Mouse (Mus musculus): ENCODE data around the gene Tmem262. TPM values are rescaled to one million over a fixed set of nuclear protein-coding genes. Genes with fewer than 3 reads are reported as not detected.

Tmem262 gene
- polyA plus RNA-seq, 1 experiment from 2014 or later = not detected

Small RNA genes lying within 50 kb of the gene (microRNA-seq; reads per million reads assigned to microRNA genes)
- gene Mir6988 (ENCODE audit: borderline number of aligned reads) = 2.5 reads per million

Other genes with a start within 250 kb of the Tmem262 start
- 72.4 and 75.2 TPM in 2 replicates for gene Frmd8, start 204.8 kb upstream of the Tmem262 start, polyA plus RNA-seq (2015; fragmentation: Nextera tagmentation; extraction: Ambion mirVana)
- gene Slc25a45, start 202.2 kb upstream of the Tmem262 start, polyA plus RNA-seq (2015; fragmentation: Nextera tagmentation; extraction: Ambion mirVana) = 11.4 and 14.6 TPM in 2 replicates
- 3.3 and 4.1 TPM in 2 replicates for gene Tigd3, start 185.9 kb upstream of the Tmem262 start, polyA plus RNA-seq (2015; fragmentation: Nextera tagmentation; extraction: Ambion mirVana)
- 104 and 116 TPM in 2 replicates for gene Dpf2, start 167.0 kb upstream of the Tmem262 start, polyA plus RNA-seq (2015; fragmentation: Nextera tagmentation; extraction: Ambion mirVana)
- 5.2 and 6.7 TPM in 2 replicates for gene Cdc42ep2, start 155.2 kb upstream of the Tmem262 start, polyA plus RNA-seq (2015; fragmentation: Nextera tagmentation; extraction: Ambion mirVana)
- gene Pola2, start 115.8 kb upstream of the Tmem262 start, polyA plus RNA-seq (2015; fragmentation: Nextera tagmentation; extraction: Ambion mirVana) = 61.4 and 71.4 TPM in 2 replicates
- not detected in 2 replicates for gene Slc22a20, start 93.9 kb upstream of the Tmem262 start, polyA plus RNA-seq (2015; fragmentation: Nextera tagmentation; extraction: Ambion mirVana)
- gene Capn1, start 64.1 kb upstream of the Tmem262 start, polyA plus RNA-seq (2015; fragmentation: Nextera tagmentation; extraction: Ambion mirVana) = 19.8 and 21.6 TPM in 2 replicates
- gene Syvn1, start 33.5 kb upstream of the Tmem262 start, polyA plus RNA-seq (2015; fragmentation: Nextera tagmentation; extraction: Ambion mirVana) = 15.1 and 16.5 TPM in 2 replicates
- 65.2 and 71.4 TPM in 2 replicates for gene Mrpl49, start 22.2 kb upstream of the Tmem262 start, polyA plus RNA-seq (2015; fragmentation: Nextera tagmentation; extraction: Ambion mirVana)
- gene Fau, start 22.2 kb upstream of the Tmem262 start, polyA plus RNA-seq (2015; fragmentation: Nextera tagmentation; extraction: Ambion mirVana) = 1,297 and 1,312 TPM in 2 replicates
- 48.3 and 55.4 TPM in 2 replicates for gene Znhit2, start 18.8 kb upstream of the Tmem262 start, polyA plus RNA-seq (2015; fragmentation: Nextera tagmentation; extraction: Ambion mirVana)
- gene Tm7sf2, start 11.7 kb upstream of the Tmem262 start, polyA plus RNA-seq (2015; fragmentation: Nextera tagmentation; extraction: Ambion mirVana) = 10.1 and 10.3 TPM in 2 replicates
- gene Vps51, start 2.8 kb upstream of the Tmem262 start, polyA plus RNA-seq (2015; fragmentation: Nextera tagmentation; extraction: Ambion mirVana) = 69.3 and 77.1 TPM in 2 replicates
- gene Gm28374, start 2.2 kb downstream of the Tmem262 start, polyA plus RNA-seq (2015; fragmentation: Nextera tagmentation; extraction: Ambion mirVana) = 0.68 and 1.4 TPM in 2 replicates
- gene Zfpl1, start 4.9 kb downstream of the Tmem262 start, polyA plus RNA-seq (2015; fragmentation: Nextera tagmentation; extraction: Ambion mirVana) = 52.1 and 55.3 TPM in 2 replicates
- gene Cdca5, start 5.0 kb downstream of the Tmem262 start, polyA plus RNA-seq (2015; fragmentation: Nextera tagmentation; extraction: Ambion mirVana) = 53.2 and 53.6 TPM in 2 replicates
- gene AC131692.1, start 14.4 kb downstream of the Tmem262 start, polyA plus RNA-seq (2015; fragmentation: Nextera tagmentation; extraction: Ambion mirVana) = 0.27 TPM in 1 of 2 replicates, not detected in the other
- 0.06 and 0.10 TPM in 2 replicates for gene Naaladl1, start 25.7 kb downstream of the Tmem262 start, polyA plus RNA-seq (2015; fragmentation: Nextera tagmentation; extraction: Ambion mirVana)
- gene Sac3d1, start 38.6 kb downstream of the Tmem262 start, polyA plus RNA-seq (2015; fragmentation: Nextera tagmentation; extraction: Ambion mirVana) = 46.4 and 48.5 TPM in 2 replicates
- 31.2 and 34.8 TPM in 2 replicates for gene Snx15, start 48.3 kb downstream of the Tmem262 start, polyA plus RNA-seq (2015; fragmentation: Nextera tagmentation; extraction: Ambion mirVana)
- 0.48 and 0.57 TPM in 2 replicates for gene Batf2, start 61.0 kb downstream of the Tmem262 start, polyA plus RNA-seq (2015; fragmentation: Nextera tagmentation; extraction: Ambion mirVana)
- 57.2 and 57.4 TPM in 2 replicates for gene Arl2, start 61.5 kb downstream of the Tmem262 start, polyA plus RNA-seq (2015; fragmentation: Nextera tagmentation; extraction: Ambion mirVana)
- 0.47 and 0.50 TPM in 2 replicates for gene Majin, start 104.4 kb downstream of the Tmem262 start, polyA plus RNA-seq (2015; fragmentation: Nextera tagmentation; extraction: Ambion mirVana)
- gene Gpha2, start 146.3 kb downstream of the Tmem262 start, polyA plus RNA-seq (2015; fragmentation: Nextera tagmentation; extraction: Ambion mirVana) = 3.6 and 4.0 TPM in 2 replicates
- 8.9 TPM in 2 replicates for gene Ppp2r5b, start 155.8 kb downstream of the Tmem262 start, polyA plus RNA-seq (2015; fragmentation: Nextera tagmentation; extraction: Ambion mirVana)
- 5.6 and 6.5 TPM in 2 replicates for gene Atg2a, start 161.6 kb downstream of the Tmem262 start, polyA plus RNA-seq (2015; fragmentation: Nextera tagmentation; extraction: Ambion mirVana)
- 29.5 and 29.9 TPM in 2 replicates for gene Ehd1, start 196.7 kb downstream of the Tmem262 start, polyA plus RNA-seq (2015; fragmentation: Nextera tagmentation; extraction: Ambion mirVana)
- gene Cdc42bpg, start 226.4 kb downstream of the Tmem262 start, polyA plus RNA-seq (2015; fragmentation: Nextera tagmentation; extraction: Ambion mirVana) = 0.37 and 0.52 TPM in 2 replicates